In genomic region chr3:60576366-60577046, GRCm38 (mm10) we compare ENCODE assay signal across 8 mouse cellular contexts.
DNase-seq lines count a peak whose midpoint lies in the region; ATAC-seq and TF ChIP-seq lines count a peak whose summit lies in the region.

No protein-coding gene starts in this region.

- peaks cover 19% of the 10 kb centered on the region for H3K4me1 ChIP-seq in forebrain, postnatal 0 days (ENCODE audit: insufficient read depth)
- H3K4me1 ChIP-seq in forebrain, embryonic 14.5 days (ENCODE audit: control insufficient read depth, insufficient read depth, low read length): peaks cover 4% of the 10 kb centered on the region; the same call in 1 of the 2 replicates
- H3K4me1 ChIP-seq in liver, postnatal 0 days (ENCODE audit: insufficient read depth): peaks cover 41% of the 10 kb centered on the region

- no peaks in the 10 kb centered on the region for H3K27me3 ChIP-seq in forebrain, postnatal 0 days (ENCODE audit: insufficient read depth, low read length)
- H3K27me3 ChIP-seq in forebrain, embryonic 14.5 days (replicated peaks; ENCODE audit: control insufficient read depth, insufficient read depth, low read length): no peaks in the 10 kb centered on the region
- H3K27me3 ChIP-seq in liver, postnatal 0 days (ENCODE audit: insufficient read depth, low read length): no peaks in the 10 kb centered on the region

- peak; percentile 53 for ATAC-seq in forebrain, postnatal 0 days
- no peak for ATAC-seq in forebrain, embryonic 14.5 days
- peak; percentile 45; the same call in 1 of the 2 replicates for ATAC-seq in liver, postnatal 0 days

- no peak overlapping the region for H3K27ac ChIP-seq in forebrain, postnatal 0 days (ENCODE audit: low read depth, low read length)
- no peak overlapping the region for H3K27ac ChIP-seq in forebrain, embryonic 14.5 days (ENCODE audit: low read depth, low read length)
- peak overlapping the region; percentile 80 for H3K27ac ChIP-seq in left cerebral cortex, adult 2 months
- H3K27ac ChIP-seq in liver, postnatal 0 days (ENCODE audit: low read depth): no peak overlapping the region

- H3K4me3 ChIP-seq in forebrain, postnatal 0 days (ENCODE audit: low read depth, low read length): no peak overlapping the region
- H3K4me3 ChIP-seq in forebrain, embryonic 14.5 days (ENCODE audit: low read depth, low read length): no peak overlapping the region
- peak overlapping the region; percentile 32 for H3K4me3 ChIP-seq in left cerebral cortex, adult 2 months
- no peak overlapping the region for H3K4me3 ChIP-seq in liver, postnatal 0 days (ENCODE audit: low read depth, low read length)

- H3K9ac ChIP-seq in forebrain, postnatal 0 days: no peak overlapping the region
- no peak overlapping the region for H3K9ac ChIP-seq in forebrain, embryonic 14.5 days (ENCODE audit: low read length)
- H3K9ac ChIP-seq in liver, postnatal 0 days (replicated peaks): no peak overlapping the region

- 29% methylated on average over 9 of the region's 9 CpGs for WGBS in forebrain, postnatal 0 days
- WGBS in forebrain, embryonic 14.5 days: 63% methylated on average over 9 of the region's 9 CpGs
- WGBS in liver, postnatal 0 days (ENCODE audit: insufficient replicate concordance): 41% methylated on average over 9 of the region's 9 CpGs

- no peak for TF ChIP-seq EP300 in liver, postnatal 0 days (IDR thresholded peaks at IDR 0.05; ENCODE audit: low read depth)

- no peaks in the 10 kb centered on the region for H3K36me3 ChIP-seq in forebrain, postnatal 0 days (ENCODE audit: insufficient read depth)
- H3K36me3 ChIP-seq in forebrain, embryonic 14.5 days (ENCODE audit: control insufficient read depth, insufficient read depth, low read length): no peaks in the 10 kb centered on the region
- H3K36me3 ChIP-seq in liver, postnatal 0 days (replicated peaks; ENCODE audit: insufficient read depth, low read length): no peaks in the 10 kb centered on the region

- no peak for TF ChIP-seq CTCF in forebrain, postnatal 0 days (IDR thresholded peaks at IDR 0.05; ENCODE audit: low read depth)
- TF ChIP-seq CTCF in left cerebral cortex, adult 2 months (IDR thresholded peaks at IDR 0.05): no peak
- TF ChIP-seq CTCF in liver, postnatal 0 days (IDR thresholded peaks at IDR 0.05; ENCODE audit: low read depth): no peak

- no peaks in the 10 kb centered on the region for H3K9me3 ChIP-seq in forebrain, postnatal 0 days (ENCODE audit: low read length)
- H3K9me3 ChIP-seq in forebrain, embryonic 14.5 days (replicated peaks; ENCODE audit: control insufficient read depth, low read length): no peaks in the 10 kb centered on the region
- no peaks in the 10 kb centered on the region for H3K9me3 ChIP-seq in liver, postnatal 0 days (ENCODE audit: low read length)

- intact Hi-C loops in left cerebral cortex, adult 2 months (cut with DNase I): no loop called here
- intact Hi-C loops in left cerebral cortex, postnatal 36 days (cut with DNase I): no loop called here

- DNase-seq in forebrain, postnatal 0 days: peak; percentile 23
- DNase-seq in forebrain, embryonic 14.5 days (ENCODE audit: low spot score): no peak
- no peak for DNase-seq in left cerebral cortex, adult 2 months (ENCODE audit: extremely low spot score in 1 of 2, low spot score in 2 of 2)
- DNase-seq in left cerebral cortex, postnatal 36 days (ENCODE audit: low spot score in 2 of 2): no peak
- DNase-seq in cerebellum, postnatal 10 days: peak; percentile 31 to 35
- no peak for DNase-seq in liver, postnatal 0 days
- DNase-seq in urinary bladder, postnatal 36 days (ENCODE audit: low spot score in 2 of 2): no peak
- DNase-seq in left cerebral cortex, adult 18-20 months (ENCODE audit: low spot score in 2 of 2): no peak

- peak overlapping the region; percentile 17; the same call in 1 of the 2 replicates for H3K4me2 ChIP-seq in forebrain, postnatal 0 days (ENCODE audit: low read depth)
- no peak overlapping the region for H3K4me2 ChIP-seq in forebrain, embryonic 14.5 days (ENCODE audit: low read length)
- peak overlapping the region; percentile 50 for H3K4me2 ChIP-seq in liver, postnatal 0 days (ENCODE audit: low read depth, low read length)

Comparison
In these comparisons a context has a peak if more than half of its experiments do, and no peak if none do; other contexts are left out.
1. DNase-seq: peak in forebrain, postnatal 0 days (single experiment) and cerebellum, postnatal 10 days (2 of 2); none in forebrain, embryonic 14.5 days (single experiment), left cerebral cortex, adult 2 months (0 of 2), left cerebral cortex, postnatal 36 days (0 of 2), liver, postnatal 0 days (single experiment), urinary bladder, postnatal 36 days (0 of 2) and left cerebral cortex, adult 18-20 months (0 of 2).